Mouse (Mus musculus) gastrocnemius, postnatal 10 days (tissue): ENCODE data around the gene Defb25. TPM values are rescaled to one million over a fixed set of nuclear protein-coding genes. Genes with fewer than 3 reads are reported as not detected.

Experiments
- DNase-seq: peaks from one replicate; pipeline ENCODE4 v3.0.0; 2021; ENCODE audit warnings: mixed read lengths
- total RNA-seq, 2 experiments: library from RNA; stranded (reverse); gene quantifications; 2 replicates each; pipeline ENCODE4 v1.2.3; 2021

The Defb25 gene
- total RNA-seq, 2 experiments from 2014 or later: 1.5 to 1.6 TPM

GRCm38 (mm10) chr2:152626774-152627591 is 4.1 kb upstream of the Defb25 start, which contains the start of gene Rem1:
Rem1 (plus strand) TSS chr2:152626951.
- DNase-seq: peak; percentile 49

DNA sequence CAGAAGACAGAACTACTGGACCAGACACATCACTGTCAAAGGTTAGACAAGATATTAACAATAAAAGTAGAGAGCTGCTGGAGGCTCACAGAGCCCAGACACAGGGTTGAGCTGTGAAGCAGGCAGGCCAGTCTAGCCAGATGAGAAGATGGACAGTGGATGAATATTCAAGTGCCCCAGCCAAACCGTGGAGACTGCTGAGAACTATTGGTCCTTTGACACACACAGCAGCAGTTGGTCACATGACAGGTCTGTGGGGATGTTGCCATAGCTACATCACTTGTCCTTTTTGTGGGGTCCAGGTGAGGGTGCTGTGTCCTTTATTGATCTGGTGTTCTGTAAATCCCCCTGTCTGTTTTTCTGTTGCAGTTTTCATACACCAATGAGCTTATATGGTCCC is 2.4 kb upstream of the Defb25 start:
- no peak for DNase-seq

- DNase-seq: no peak
Observed at GRCm38 (mm10) chr2:152624566-152624965, 1.7 kb upstream of the Defb25 start.

DNA sequence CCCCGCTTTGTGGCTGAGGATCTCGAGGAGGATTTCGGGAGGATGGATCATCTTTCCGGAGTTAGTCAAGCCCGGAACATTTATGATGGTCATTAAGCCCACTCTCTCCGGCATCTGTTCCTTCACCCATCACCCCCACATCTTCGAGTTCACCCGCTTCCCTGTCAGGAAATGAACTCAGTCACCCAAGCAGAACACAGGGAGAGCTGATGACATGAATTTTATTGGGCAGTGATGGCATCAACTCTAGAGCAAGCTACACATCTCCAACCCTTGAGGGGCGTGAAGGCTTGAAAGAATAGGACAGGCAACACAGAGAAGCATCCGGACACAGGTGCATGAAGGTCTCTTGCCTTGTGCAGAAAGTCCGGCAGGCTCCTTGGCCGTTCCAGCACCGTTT is 702 bp downstream of the Defb25 start:
- DNase-seq: no peak

DNA sequence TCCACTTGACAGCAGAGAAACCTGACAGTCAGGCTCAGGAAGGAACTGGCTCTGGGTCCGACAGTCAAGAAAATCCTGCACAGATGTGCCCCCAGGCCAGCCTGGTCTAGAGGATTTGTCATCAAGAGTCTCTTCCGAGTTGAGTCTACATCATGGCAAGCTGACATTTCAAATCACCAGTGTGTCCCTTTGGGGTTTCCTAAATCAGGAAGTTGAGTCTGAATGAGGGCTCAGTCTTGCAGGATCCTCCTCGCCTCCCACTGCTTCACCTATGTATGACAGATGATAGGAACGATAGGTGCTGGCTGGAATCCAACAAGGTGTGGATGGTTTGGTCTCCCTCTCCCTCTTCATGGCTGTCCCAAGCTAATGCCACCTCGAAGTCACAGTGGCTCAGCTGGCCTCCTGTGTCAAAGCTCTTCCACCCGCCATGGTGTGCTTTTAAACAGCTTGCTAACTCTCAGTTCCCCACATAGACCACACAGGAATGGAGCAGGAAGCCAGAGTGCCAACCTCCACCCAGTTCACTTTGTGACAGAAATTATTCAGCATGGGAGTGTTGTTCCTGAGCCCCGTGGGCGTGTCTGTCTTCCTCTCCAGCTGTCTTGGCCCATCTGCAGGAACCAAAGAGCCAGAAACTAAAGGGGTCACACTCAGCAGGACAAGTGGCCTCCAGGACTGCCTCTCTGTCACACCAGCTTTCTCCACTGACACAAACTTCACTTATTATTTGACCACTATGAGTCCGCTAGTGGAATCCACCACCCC is 2.3 kb downstream of the Defb25 start:
- peak; percentile 22 for DNase-seq

- DNase-seq: no peak
Observed at GRCm38 (mm10) chr2:152617374-152617773, 5.5 kb downstream of the Defb25 start.

- DNase-seq: no peak
Observed at GRCm38 (mm10) chr2:152616470-152616869, 6.4 kb downstream of the Defb25 start.

GRCm38 (mm10) chr2:152615563-152615962 is 7.3 kb downstream of the Defb25 start:
- DNase-seq: peak; percentile 40

GRCm38 (mm10) chr2:152612193-152612592 is 10.7 kb downstream of the Defb25 start:
- DNase-seq: no peak

DNA sequence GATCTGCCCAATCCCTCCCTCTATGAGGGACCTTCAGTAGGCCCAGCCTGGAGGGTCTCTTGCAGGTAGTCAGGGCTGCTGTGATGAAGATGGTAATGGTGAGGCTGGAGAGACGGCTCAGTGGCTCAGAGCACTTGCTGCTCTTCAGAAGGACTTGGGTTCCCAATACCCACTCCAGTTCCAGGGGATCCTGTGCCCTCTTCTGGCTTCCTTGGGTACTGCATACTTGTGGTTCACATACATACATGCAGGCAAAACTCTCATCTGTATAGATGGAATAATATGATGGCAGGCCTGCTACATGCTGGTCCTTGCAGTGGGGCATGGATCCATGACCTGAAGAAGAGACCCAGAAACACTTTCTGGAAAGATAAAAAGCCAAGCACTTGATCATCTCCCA is 14.1 kb downstream of the Defb25 start:
- DNase-seq: no peak

- no peak for DNase-seq
Observed at GRCm38 (mm10) chr2:152607746-152608145, 15.1 kb downstream of the Defb25 start.

DNA sequence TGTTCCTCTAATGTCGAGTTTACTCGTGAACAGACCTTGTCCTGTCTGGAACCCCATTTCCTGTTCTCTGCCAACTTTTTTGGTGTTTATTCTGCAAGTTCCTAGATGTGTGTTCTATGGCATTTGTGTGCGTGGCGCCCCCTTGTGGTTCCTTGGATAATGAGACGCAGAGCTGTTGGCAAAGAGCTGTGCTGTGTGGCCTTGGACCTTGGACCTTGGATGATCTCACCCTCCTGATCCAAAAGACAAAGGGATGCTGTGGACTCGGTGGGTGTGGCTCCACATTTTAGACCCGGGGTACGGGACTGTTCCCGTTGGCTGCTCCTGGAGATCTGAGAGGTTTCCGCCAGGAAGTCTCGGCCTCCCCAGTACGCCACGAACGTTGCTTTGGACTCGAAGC is 18.8 kb downstream of the Defb25 start, which contains the start of gene Defb36:
Gene Defb36 (plus strand): TSS at position 271 of the 400 bp plus-strand sequence.
- DNase-seq: peak; percentile 61

DNA sequence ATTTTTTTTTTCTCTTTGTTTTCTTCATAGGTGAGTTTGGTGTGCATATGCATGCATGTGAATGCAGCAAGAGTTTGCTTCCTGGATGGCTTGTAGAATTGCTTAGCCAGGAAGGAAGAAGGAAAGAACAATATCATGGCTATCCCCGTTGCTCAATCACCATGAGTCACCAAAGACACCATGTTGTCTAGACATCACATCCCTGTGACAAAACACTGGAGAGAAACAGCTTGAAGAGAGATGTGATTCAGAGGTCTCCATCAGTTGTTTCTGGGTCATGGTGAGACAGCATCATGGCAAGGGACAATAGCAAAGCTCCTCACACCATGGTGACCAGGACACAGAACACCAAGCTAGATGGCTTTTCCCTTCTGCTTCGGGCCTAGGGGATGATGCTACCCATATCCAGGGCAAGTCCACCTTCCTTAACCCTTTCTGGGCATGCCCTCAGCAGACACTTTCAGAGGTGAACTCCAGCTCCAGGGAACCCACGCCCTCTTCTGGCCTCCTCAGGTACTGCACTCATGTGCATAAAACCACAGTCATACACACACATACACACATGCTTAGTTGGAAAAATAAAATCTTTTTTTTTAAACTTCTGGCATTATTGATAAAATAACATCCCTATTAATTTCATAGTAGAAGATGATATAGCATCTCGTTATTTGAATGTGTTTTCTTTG is 21.4 kb downstream of the Defb25 start:
- DNase-seq: no peak

DNA sequence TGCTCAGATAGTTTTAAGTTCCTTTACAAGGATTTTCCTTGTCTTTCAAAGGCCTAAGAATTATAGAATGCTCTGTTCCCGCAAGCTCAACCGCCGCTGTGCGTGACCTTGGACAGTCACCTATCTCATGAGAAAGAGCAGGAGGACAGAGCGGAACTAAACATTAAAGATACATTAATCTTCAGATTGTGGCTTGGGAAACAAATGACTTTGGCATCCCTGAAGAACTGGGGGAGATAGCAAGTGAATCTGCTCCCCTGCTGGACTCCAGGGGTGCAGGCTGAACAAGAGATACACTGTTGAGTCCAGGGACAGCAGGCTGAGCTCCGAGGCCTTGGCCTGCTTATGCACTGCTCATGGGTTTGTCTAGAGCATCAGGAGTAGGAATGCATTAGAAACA is 22.8 kb downstream of the Defb25 start:
- no peak for DNase-seq

GRCm38 (mm10) chr2:152599299-152599698 is 23.6 kb downstream of the Defb25 start, which contains the start of gene Defb45:
Defb45 (minus strand) TSS chr2:152599399.
- DNase-seq: no peak

GRCm38 (mm10) chr2:152589021-152589420 is 33.8 kb downstream of the Defb25 start:
- no peak for DNase-seq

GRCm38 (mm10) chr2:152588450-152588849 is 34.4 kb downstream of the Defb25 start:
- no peak for DNase-seq

GRCm38 (mm10) chr2:152586926-152587560 is 35.8 kb downstream of the Defb25 start:
- DNase-seq: no peak

- no peak for DNase-seq
Observed at GRCm38 (mm10) chr2:152580612-152581011, 42.2 kb downstream of the Defb25 start.

GRCm38 (mm10) chr2:152580107-152580506 is 42.7 kb downstream of the Defb25 start, which contains the start of gene Defb19:
Defb19 (minus strand) TSS chr2:152580312.
- no peak for DNase-seq

DNA sequence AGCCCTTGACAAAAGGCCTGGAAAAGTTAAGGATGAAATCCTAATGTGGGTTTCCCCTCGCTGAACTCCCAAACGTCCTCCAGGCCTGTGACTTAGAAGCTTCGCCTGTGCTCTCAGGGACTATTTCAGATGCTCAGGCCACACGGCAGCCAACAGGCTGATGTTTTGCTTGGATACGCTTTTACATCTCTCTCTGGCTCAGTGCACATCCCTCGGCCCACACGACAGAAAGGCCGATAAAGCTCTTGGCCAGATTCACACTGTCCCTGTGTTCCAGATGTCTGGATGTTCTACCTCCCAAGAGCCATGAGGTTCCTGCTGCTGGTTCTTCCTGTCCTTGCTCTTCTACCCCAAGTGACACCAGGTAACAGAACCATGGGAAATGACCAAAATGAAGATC is 49.4 kb downstream of the Defb25 start:
- no peak for DNase-seq
